Mouse (Mus musculus) G1E (cell line): ENCODE results near the gene Nudt8. TPM values are rescaled to one million over a fixed set of nuclear protein-coding genes. Genes with fewer than 3 reads are reported as not detected.
A peak's percentile ranks its signal among the peaks of the same experiment; 100 is the strongest.

Experiments
- ATAC-seq: 2 replicates; pipeline ENCODE4 v1.8.0; 2016; ENCODE audit warnings: mild to moderate bottlenecking; ENCODE audit not compliant: insufficient number of reproducible peaks, poor library complexity, low FRiP score, severe bottlenecking; ENCODE audit errors: extremely low read depth
- DNase-seq: peaks from one replicate; pipeline ENCODE4 v3.0.0; 2012; ENCODE audit warnings: low spot score
- H3K27me3 ChIP-seq: 2 replicates; pipeline ENCODE4 v1.6.1; 2012; ENCODE audit warnings: mild to moderate bottlenecking, low read length, inconsistent platforms; ENCODE audit not compliant: insufficient read depth
- H3K36me3 ChIP-seq: replicated peaks from 2 replicates; pipeline ENCODE3; 2012; ENCODE audit warnings: mild to moderate bottlenecking, inconsistent platforms
- H3K4me1 ChIP-seq: 2 replicates; pipeline ENCODE4 v1.6.1; 2012; ENCODE audit warnings: low read depth, low read length, inconsistent platforms, mixed read lengths; ENCODE audit not compliant: insufficient read depth
- H3K4me3 ChIP-seq: 2 replicates; pipeline ENCODE4 v1.5.1; 2012; ENCODE audit warnings: low read depth, mild to moderate bottlenecking, inconsistent platforms, low read length, moderate library complexity, mixed read lengths
- H3K9me3 ChIP-seq: replicated peaks from 2 replicates; pipeline ENCODE4 v1.6.1; 2012; ENCODE audit warnings: inconsistent platforms
- CTCF ChIP-seq: IDR thresholded peaks from 2 replicates; pipeline ENCODE4 v1.5.1; 2012; ENCODE audit warnings: low read depth, low read length, inconsistent platforms, mixed read lengths
- GATA1 ChIP-seq: IDR thresholded peaks from 2 replicates; pipeline ENCODE4 v1.6.1; 2012; ENCODE audit warnings: borderline replicate concordance, low read length, inconsistent platforms, mixed read lengths
- GATA2 ChIP-seq: IDR thresholded peaks from 2 replicates; pipeline ENCODE4 v1.6.1; 2012; ENCODE audit warnings: low read depth, low read length, inconsistent platforms, borderline replicate concordance
- POLR2AphosphoS5 ChIP-seq: IDR thresholded peaks from 2 replicates; pipeline ENCODE4 v1.6.1; 2012; ENCODE audit warnings: low read depth, low read length, inconsistent platforms; ENCODE audit not compliant: insufficient replicate concordance
- TAL1 ChIP-seq: conservative IDR thresholded peaks from 2 replicates; pipeline ENCODE4 v1.6.1; 2012; ENCODE audit warnings: low read depth, low read length, inconsistent platforms, mixed read lengths
- polyA plus RNA-seq: library from polyadenylated mRNA; stranded (reverse); fragments of >175 nt; gene quantifications from 2 replicates; pipeline ENCODE4 v1.2.3, GENCODE M21; 2012
- total RNA-seq, 2 experiments: library from RNA; stranded (forward) in 1 of 2; stranded (reverse) in 1 of 2; fragments of 200-1000 nt in 1 of 2; fragments of >200 nt in 1 of 2; fragmentation: Nextera tagmentation in 1 of 2; gene quantifications; 2 replicates each; pipeline ENCODE4 v1.2.3; 2014 to 2017

The Nudt8 gene
- total and polyA plus RNA-seq, 3 experiments: 11.0 to 22.4 (median 11.7) TPM

GRCm38 (mm10) chr19:4017921-4018587, 17.7 kb downstream of the Nudt8 start:
- ATAC-seq: no peak
- TF ChIP-seq TAL1 (no peak), CTCF (no peak), GATA2 (no peak), POLR2AphosphoS5 (no peak), GATA1 (no peak)
- Histone ChIP-seq H3K36me3 (no peaks in the 10 kb centered on the region), H3K4me3 (no peak overlapping the region), H3K27me3 (0 out of 2 replicates have a peak, but pooled peaks cover 6% of the 10 kb centered on the region), H3K9me3 (no peaks in the 10 kb centered on the region), H3K4me1 (peaks cover 27% of the 10 kb centered on the region)
- no peak for DNase-seq

GRCm38 (mm10) chr19:4018743-4019583, 18.6 kb downstream of the Nudt8 start:
- peak; percentile 47 for DNase-seq
- H3K36me3 ChIP-seq: no peaks in the 10 kb centered on the region
- H3K4me1 ChIP-seq: peaks cover 20% of the 10 kb centered on the region
- H3K27me3 ChIP-seq: 0 out of 2 replicates have a peak, but pooled peaks cover 6% of the 10 kb centered on the region
- ATAC-seq: no peak
- no peaks in the 10 kb centered on the region for H3K9me3 ChIP-seq
- TF ChIP-seq POLR2AphosphoS5 (no peak), CTCF (peak; percentile 5; the same call in 1 of the 2 replicates)
- H3K4me3 ChIP-seq: no peak overlapping the region

GRCm38 (mm10) chr19:4023185-4023584, 22.8 kb downstream of the Nudt8 start:
- H3K9me3 ChIP-seq: peaks cover 9% of the 10 kb centered on the region
- TF ChIP-seq GATA1 (no peak), GATA2 (no peak), CTCF (no peak), TAL1 (no peak), POLR2AphosphoS5 (no peak)
- no peaks in the 10 kb centered on the region for H3K36me3 ChIP-seq
- 0 out of 2 replicates have a peak, but pooled peaks cover 9% of the 10 kb centered on the region for H3K27me3 ChIP-seq
- no peak overlapping the region for H3K4me3 ChIP-seq
- DNase-seq: no peak
- peaks cover 7% of the 10 kb centered on the region; the same call in 1 of the 2 replicates for H3K4me1 ChIP-seq
- ATAC-seq: no peak

- no peaks in the 10 kb centered on the region for H3K36me3 ChIP-seq
These were observed 27.2 kb downstream of the Nudt8 start for GRCm38 (mm10) chr19:4027576-4027975.

GRCm38 (mm10) chr19:4032668-4033067, 32.3 kb downstream of the Nudt8 start:
- DNase-seq (no peak), ATAC-seq (no peak)
- H3K27me3 ChIP-seq: no peaks in the 10 kb centered on the region
- H3K4me3 ChIP-seq: no peak overlapping the region
- TF ChIP-seq POLR2AphosphoS5: no peak
- no peak for TF ChIP-seq GATA2
- TF ChIP-seq GATA1: no peak
- no peak for TF ChIP-seq TAL1
- H3K4me1 ChIP-seq: peaks cover 10% of the 10 kb centered on the region; the same call in 1 of the 2 replicates
- no peaks in the 10 kb centered on the region for H3K9me3 ChIP-seq
- peaks cover 12% of the 10 kb centered on the region for H3K36me3 ChIP-seq

More at GRCm38 (mm10) chr19:4027576-4027975, 27.2 kb downstream of the Nudt8 start:
- no peak for ATAC-seq
- 0 out of 2 replicates have a peak, but pooled peaks cover 3% of the 10 kb centered on the region for H3K27me3 ChIP-seq
- H3K4me1 ChIP-seq: no peaks in the 10 kb centered on the region
- no peak overlapping the region for H3K4me3 ChIP-seq
- TF ChIP-seq GATA1: no peak
- TF ChIP-seq POLR2AphosphoS5: no peak
- no peak for TF ChIP-seq GATA2
- no peak for TF ChIP-seq TAL1
- TF ChIP-seq CTCF: no peak
- no peak for DNase-seq
- H3K9me3 ChIP-seq: peaks cover 9% of the 10 kb centered on the region

- TF ChIP-seq CTCF (no peak), GATA2 (no peak), TAL1 (no peak), POLR2AphosphoS5 (no peak)
- Histone ChIP-seq H3K4me3 (no peak overlapping the region), H3K27me3 (no peaks in the 10 kb centered on the region), H3K36me3 (peaks cover 12% of the 10 kb centered on the region), H3K9me3 (no peaks in the 10 kb centered on the region), H3K4me1 (peaks cover 10% of the 10 kb centered on the region; the same call in 1 of the 2 replicates)
- DNase-seq (no peak), ATAC-seq (no peak)
These were observed 32.9 kb downstream of the Nudt8 start for GRCm38 (mm10) chr19:4033298-4033697.
